Mouse (Mus musculus) kidney, embryonic 14.5 days (tissue): ENCODE results near the gene Sh3kbp1. TPM values are rescaled to one million over a fixed set of nuclear protein-coding genes. Genes with fewer than 3 reads are reported as not detected.
A peak's percentile ranks its signal among the peaks of the same experiment; 100 is the strongest.

Source experiments
- ATAC-seq: fragments of 200-750 bp; cut with Nextera tagmentation; 2 replicates; pipeline ENCODE4 v1.8.0; 2017; ENCODE audit warnings: moderate number of reproducible peaks, mild to moderate bottlenecking, moderate TSS enrichment, moderate library complexity; ENCODE audit not compliant: low FRiP score, low TSS enrichment
- H3K27ac ChIP-seq: fragments of 300-500 bp; sonication (generic); 2 replicates; pipeline ENCODE4 v1.5.1; 2014; ENCODE audit warnings: low read depth, mild to moderate bottlenecking, low read length, moderate library complexity, mixed read lengths
- H3K27me3 ChIP-seq: fragments of 300-500 bp; sonication (generic); 2 replicates; pipeline ENCODE4 v1.6.1; 2014; ENCODE audit warnings: mild to moderate bottlenecking, low read length; ENCODE audit not compliant: control insufficient read depth, insufficient read depth
- H3K36me3 ChIP-seq: fragments of 300-500 bp; sonication (generic); 2 replicates; pipeline ENCODE4 v1.6.1; 2014; ENCODE audit warnings: low read length, mixed read lengths; ENCODE audit not compliant: control insufficient read depth, insufficient read depth
- H3K4me1 ChIP-seq: fragments of 300-500 bp; sonication (generic); 2 replicates; pipeline ENCODE4 v1.6.1; 2014; ENCODE audit warnings: low read length, mixed read lengths; ENCODE audit not compliant: control insufficient read depth, insufficient read depth
- H3K4me2 ChIP-seq: fragments of 300-500 bp; sonication (generic); replicated peaks from 2 replicates; pipeline ENCODE4 v1.6.1; 2014; ENCODE audit warnings: low read depth, mild to moderate bottlenecking, low read length
- H3K4me3 ChIP-seq: fragments of 300-500 bp; sonication (generic); 2 replicates; pipeline ENCODE4 v1.5.1; 2014; ENCODE audit warnings: mild to moderate bottlenecking, low read length
- H3K9ac ChIP-seq: fragments of 300-500 bp; sonication (generic); 2 replicates; pipeline ENCODE4 v1.6.1; 2014; ENCODE audit warnings: low read depth, mild to moderate bottlenecking, low read length, moderate library complexity
- H3K9me3 ChIP-seq: fragments of 300-500 bp; sonication (generic); 2 replicates; pipeline ENCODE4 v1.6.1; 2016; ENCODE audit warnings: low read length; ENCODE audit not compliant: control insufficient read depth
- WGBS: fragments of 180-500 bp; shearing (Covaris S2); extraction: QIAGEN DNeasy Blood & Tissue Kit; methylation state at CpG from one replicate; pipeline ENCODE4 v1.1.7; 2014; 5-methylcytosine and 5-hydroxymethylcytosine counted together
- polyA plus RNA-seq: library from polyadenylated mRNA; unstranded; fragments of >200 nt; fragmentation: Nextera tagmentation; extraction: Ambion mirVana; gene quantifications from 2 replicates; pipeline ENCODE4 v1.2.1, GENCODE M21; 2014

Sh3kbp1 gene
- polyA plus RNA-seq, 1 experiment from 2014 or later: 41.5 TPM

GRCm38 (mm10) chrX:159628629-159629028 lies 1.6 kb downstream of the Sh3kbp1 start:
- Histone ChIP-seq H3K4me3 (peak overlapping the region; percentile 53; the same call in 1 of the 2 replicates), H3K9ac (no peak overlapping the region; the same call in 1 of the 2 replicates), H3K27me3 (no peaks in the 10 kb centered on the region), H3K4me1 (no peaks in the 10 kb centered on the region), H3K27ac (no peak overlapping the region), H3K9me3 (no peaks in the 10 kb centered on the region), H3K4me2 (peak overlapping the region; percentile 57), H3K36me3 (no peaks in the 10 kb centered on the region)
- ATAC-seq: no peak
- 63% methylated on average over 4 of the region's 4 CpGs for WGBS

DNA sequence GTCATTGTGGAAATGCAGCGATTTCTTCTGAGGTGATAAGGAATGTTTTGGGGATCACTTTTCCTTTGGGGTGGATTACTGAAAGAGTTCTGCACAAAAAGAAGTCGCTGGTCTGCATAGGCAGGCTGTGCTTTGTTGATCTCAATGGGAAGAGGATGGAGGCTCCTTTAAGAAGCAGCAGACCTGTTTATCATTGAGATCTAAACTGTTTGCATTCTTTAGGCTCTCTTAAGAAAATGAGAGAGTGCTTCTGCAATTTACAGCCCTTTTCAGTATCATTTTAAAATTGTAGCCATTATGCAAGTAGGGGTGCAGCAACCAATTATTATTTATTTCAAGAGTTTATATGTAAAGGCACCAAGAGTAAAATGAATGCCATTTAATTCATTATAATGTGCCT lies 2.1 kb downstream of the Sh3kbp1 start:
- H3K4me2 ChIP-seq: peak overlapping the region; percentile 57
- WGBS: 41% methylated on average over 2 of the region's 2 CpGs

GRCm38 (mm10) chrX:159638500-159639227 lies 11.6 kb downstream of the Sh3kbp1 start:
- no peak overlapping the region for H3K4me3 ChIP-seq
- H3K36me3 ChIP-seq: no peaks in the 10 kb centered on the region
- H3K27me3 ChIP-seq: no peaks in the 10 kb centered on the region
- H3K4me2 ChIP-seq: no peak overlapping the region
- H3K27ac ChIP-seq: no peak overlapping the region
- 76% methylated on average over 3 of the region's 4 CpGs for WGBS
- H3K9ac ChIP-seq: no peak overlapping the region
- no peaks in the 10 kb centered on the region for H3K4me1 ChIP-seq
- no peaks in the 10 kb centered on the region for H3K9me3 ChIP-seq
- no peak for ATAC-seq

More for the DNA sequence above, 2.1 kb downstream of the Sh3kbp1 start:
- Histone ChIP-seq H3K27ac (no peak overlapping the region), H3K9ac (no peak overlapping the region), H3K9me3 (no peaks in the 10 kb centered on the region), H3K4me1 (no peaks in the 10 kb centered on the region), H3K4me3 (no peak overlapping the region; the same call in 1 of the 2 replicates), H3K27me3 (no peaks in the 10 kb centered on the region), H3K36me3 (no peaks in the 10 kb centered on the region)
- ATAC-seq: no peak

DNA sequence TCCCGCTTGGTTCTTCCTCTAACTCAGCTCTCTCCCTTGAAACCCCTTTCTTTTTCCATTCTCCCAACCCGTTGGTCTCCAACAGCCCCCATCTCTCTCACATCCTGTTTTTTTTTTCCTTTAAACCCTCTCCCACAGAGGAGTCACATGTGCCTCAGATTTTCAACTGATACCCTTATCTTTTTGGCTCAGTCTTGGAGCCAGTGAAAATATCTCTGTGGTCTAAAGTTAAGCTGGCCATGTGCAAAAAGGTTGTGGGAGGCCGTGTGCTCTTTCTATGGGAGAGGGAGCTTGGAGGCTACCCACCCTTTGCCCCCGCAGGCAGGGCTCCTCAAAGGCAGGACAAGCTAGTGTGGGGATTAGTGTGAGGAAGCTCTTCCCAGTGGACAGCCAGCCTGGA lies 12.9 kb downstream of the Sh3kbp1 start:
- no peak for ATAC-seq
- WGBS: 71% methylated on average over 4 of the region's 4 CpGs
- Histone ChIP-seq H3K4me3 (no peak overlapping the region), H3K27ac (no peak overlapping the region), H3K4me1 (no peaks in the 10 kb centered on the region), H3K36me3 (no peaks in the 10 kb centered on the region), H3K9ac (no peak overlapping the region), H3K4me2 (no peak overlapping the region), H3K27me3 (no peaks in the 10 kb centered on the region), H3K9me3 (no peaks in the 10 kb centered on the region)

DNA sequence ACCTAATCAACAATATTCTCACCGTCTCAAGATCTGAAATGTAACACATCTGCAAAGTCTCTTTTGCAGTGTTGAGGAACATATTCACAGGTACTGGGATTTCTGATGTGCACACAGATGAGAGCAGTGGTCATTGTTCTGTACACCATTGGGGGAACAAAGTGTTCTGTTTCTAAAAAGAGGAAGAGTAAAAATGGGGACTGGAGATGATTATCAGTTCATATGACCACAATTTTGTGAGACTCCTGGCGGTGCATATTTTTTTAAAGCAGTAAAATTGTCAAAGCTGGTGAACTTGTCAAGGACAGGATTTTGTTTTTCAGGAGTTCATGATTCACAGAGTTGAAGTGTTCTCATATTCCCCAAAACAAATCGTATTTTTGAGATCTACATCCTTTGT lies 18.2 kb downstream of the Sh3kbp1 start:
- ATAC-seq: no peak
- Histone ChIP-seq H3K36me3 (no peaks in the 10 kb centered on the region), H3K4me1 (no peaks in the 10 kb centered on the region), H3K4me3 (no peak overlapping the region), H3K27me3 (no peaks in the 10 kb centered on the region), H3K9ac (no peak overlapping the region), H3K27ac (no peak overlapping the region), H3K4me2 (no peak overlapping the region), H3K9me3 (no peaks in the 10 kb centered on the region)
- WGBS: 83% methylated on average over 3 of the region's 3 CpGs

DNA sequence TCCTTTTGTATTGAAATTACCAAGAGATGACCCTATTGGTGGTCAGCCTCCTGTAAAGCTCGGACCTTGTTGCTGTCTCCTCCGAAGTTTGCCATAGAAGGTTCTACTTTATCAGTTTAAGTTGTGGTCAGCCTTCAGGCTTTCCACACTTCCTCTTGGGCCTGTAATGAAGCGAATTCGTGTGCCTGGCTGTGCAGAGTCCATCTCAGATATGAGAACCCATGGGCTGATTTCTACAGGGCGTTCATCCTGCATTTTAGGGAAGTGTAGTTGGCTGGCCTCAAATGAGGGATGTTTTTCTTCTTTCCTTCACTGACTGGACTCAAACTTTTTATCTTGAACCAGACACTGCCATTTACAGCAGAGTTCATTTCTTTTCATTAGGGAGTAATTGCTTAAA lies 20.5 kb downstream of the Sh3kbp1 start:
- WGBS: 81% methylated on average over 5 of the region's 5 CpGs
- no peak for ATAC-seq

GRCm38 (mm10) chrX:159648598-159648997 lies 21.5 kb downstream of the Sh3kbp1 start:
- Histone ChIP-seq H3K9me3 (no peaks in the 10 kb centered on the region), H3K36me3 (no peaks in the 10 kb centered on the region), H3K4me1 (no peaks in the 10 kb centered on the region), H3K4me2 (no peak overlapping the region), H3K27ac (no peak overlapping the region), H3K9ac (no peak overlapping the region), H3K4me3 (no peak overlapping the region), H3K27me3 (no peaks in the 10 kb centered on the region)
- WGBS: 82% methylated on average over 3 of the region's 3 CpGs
- ATAC-seq: no peak

More for the DNA sequence above, 20.5 kb downstream of the Sh3kbp1 start:
- no peaks in the 10 kb centered on the region for H3K9me3 ChIP-seq
- no peak overlapping the region for H3K9ac ChIP-seq
- H3K27me3 ChIP-seq: no peaks in the 10 kb centered on the region
- no peak overlapping the region for H3K4me2 ChIP-seq
- no peak overlapping the region for H3K27ac ChIP-seq
- H3K4me3 ChIP-seq: no peak overlapping the region
- H3K4me1 ChIP-seq: no peaks in the 10 kb centered on the region
- H3K36me3 ChIP-seq: no peaks in the 10 kb centered on the region

DNA sequence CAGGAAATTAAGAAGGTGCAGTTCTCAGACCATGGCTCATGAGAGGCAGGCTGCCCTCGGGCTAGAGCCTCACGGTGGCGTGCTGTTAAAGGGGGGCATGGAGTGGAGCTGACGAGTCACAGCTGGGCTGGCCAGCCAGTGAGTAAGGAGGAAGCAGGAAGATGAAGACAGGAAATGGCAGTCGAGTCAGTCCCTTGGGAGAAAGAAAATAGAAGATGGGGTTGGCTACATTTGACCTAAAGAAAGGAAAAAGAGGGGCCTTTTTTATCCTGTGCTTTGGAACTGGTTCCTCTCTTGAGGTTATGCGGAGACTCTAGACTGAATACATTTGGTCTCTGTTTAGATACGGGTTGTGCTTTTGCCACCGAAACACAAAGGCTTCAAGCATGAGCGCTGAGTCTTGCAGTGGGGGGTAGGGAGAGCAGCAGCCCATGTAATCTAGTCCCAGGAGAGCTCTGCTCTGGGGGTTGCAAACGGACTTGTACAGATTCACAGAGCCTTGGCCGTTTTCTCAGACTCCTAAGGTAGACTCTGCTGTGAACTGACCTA lies 23.1 kb downstream of the Sh3kbp1 start:
- WGBS: 40% methylated on average over 11 of the region's 11 CpGs
- H3K27me3 ChIP-seq: no peaks in the 10 kb centered on the region
- H3K9me3 ChIP-seq: no peaks in the 10 kb centered on the region
- H3K27ac ChIP-seq: peak overlapping the region; percentile 79
- peak; percentile 78; the same call in 1 of the 2 replicates for ATAC-seq
- H3K36me3 ChIP-seq: no peaks in the 10 kb centered on the region
- peak overlapping the region; percentile 8; the same call in 1 of the 2 replicates for H3K4me2 ChIP-seq
- no peaks in the 10 kb centered on the region for H3K4me1 ChIP-seq
- no peak overlapping the region for H3K4me3 ChIP-seq
- H3K9ac ChIP-seq: no peak overlapping the region

DNA sequence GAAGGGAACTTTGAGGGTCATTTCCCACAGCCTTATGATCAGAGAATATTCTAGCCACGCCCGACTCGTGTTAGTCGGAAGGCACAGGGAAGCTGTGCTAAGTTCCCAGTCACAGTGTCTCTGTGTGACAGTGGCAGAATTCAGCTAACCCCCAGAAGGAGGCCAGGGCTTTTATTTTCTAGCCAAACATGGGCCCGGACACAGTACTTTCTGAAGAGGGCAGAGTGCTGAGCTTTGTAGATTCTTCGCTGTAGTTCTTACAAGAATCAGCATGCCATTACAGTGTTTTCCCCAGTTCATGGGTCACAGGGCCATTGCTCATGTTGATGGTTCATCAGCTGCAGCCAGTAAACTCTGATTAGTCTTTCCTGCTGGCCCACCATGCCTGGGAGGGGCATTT lies 23.7 kb downstream of the Sh3kbp1 start:
- H3K4me1 ChIP-seq: no peaks in the 10 kb centered on the region
- 68% methylated on average over 6 of the region's 6 CpGs for WGBS
- peak overlapping the region; percentile 8; the same call in 1 of the 2 replicates for H3K4me2 ChIP-seq
- H3K9me3 ChIP-seq: no peaks in the 10 kb centered on the region
- no peaks in the 10 kb centered on the region for H3K36me3 ChIP-seq
- peak; percentile 35; the same call in 1 of the 2 replicates for ATAC-seq
- no peaks in the 10 kb centered on the region for H3K27me3 ChIP-seq
- H3K9ac ChIP-seq: no peak overlapping the region
- H3K27ac ChIP-seq: peak overlapping the region; percentile 79
- no peak overlapping the region for H3K4me3 ChIP-seq
